Mouse (Mus musculus) small intestine, adult 2 months (tissue): Measurements from ENCODE around the gene Igfbp6.

ENCODE experiments used
- CTCF ChIP-seq: fragments of 200-500 bp; IDR thresholded peaks from 2 replicates; pipeline ENCODE4 v1.5.1; 2012; ENCODE audit warnings: low read depth, mild to moderate bottlenecking, control low read depth, inconsistent platforms, low read length, moderate library complexity, mixed read lengths; ENCODE audit not compliant: insufficient replicate concordance, insufficient read length; ENCODE audit errors: extremely low read depth
- POLR2A ChIP-seq: fragments of 200-500 bp; IDR thresholded peaks from 2 replicates; pipeline ENCODE4 v1.6.1; 2012; ENCODE audit warnings: low read depth, mild to moderate bottlenecking, control low read depth, inconsistent platforms, low read length, moderate library complexity

- no peak for TF ChIP-seq POLR2A
- TF ChIP-seq CTCF: no peak
Observed at GRCm38 (mm10) chr15:102146089-102146488, 1.9 kb downstream of the Igfbp6 start.
